Mouse (Mus musculus) liver, embryonic 16.5 days (tissue): Measurements from ENCODE around the gene Megf8. TPM values are rescaled to one million over a fixed set of nuclear protein-coding genes. Genes with fewer than 3 reads are reported as not detected.

ENCODE experiments used
- ATAC-seq: fragments of 200-750 bp; cut with Nextera tagmentation; 2 replicates; pipeline ENCODE4 v1.8.0; 2017; ENCODE audit warnings: low read depth, mild to moderate bottlenecking, moderate number of reproducible peaks, moderate library complexity
- H3K27ac ChIP-seq: fragments of 300-500 bp; sonication (generic); 2 replicates; pipeline ENCODE4 v1.5.1; 2014; ENCODE audit warnings: mild to moderate bottlenecking, low read length
- H3K27me3 ChIP-seq: fragments of 300-500 bp; sonication (generic); 2 replicates; pipeline ENCODE4 v1.6.1; 2014; ENCODE audit warnings: low read depth, low read length, mixed read lengths; ENCODE audit not compliant: control insufficient read depth, insufficient read depth
- H3K36me3 ChIP-seq: fragments of 300-500 bp; sonication (generic); 2 replicates; pipeline ENCODE4 v1.6.1; 2014; ENCODE audit warnings: mild to moderate bottlenecking; ENCODE audit not compliant: control insufficient read depth, insufficient read depth
- H3K4me1 ChIP-seq: fragments of 300-500 bp; sonication (generic); 2 replicates; pipeline ENCODE4 v1.6.1; 2014; ENCODE audit warnings: low read depth, low read length, mixed read lengths; ENCODE audit not compliant: control insufficient read depth
- H3K4me2 ChIP-seq: fragments of 300-500 bp; sonication (generic); 2 replicates; pipeline ENCODE4 v1.6.1; 2014; ENCODE audit warnings: low read depth, low read length, mixed read lengths
- H3K4me3 ChIP-seq: fragments of 300-500 bp; sonication (generic); 2 replicates; pipeline ENCODE4 v1.5.1; 2014; ENCODE audit warnings: low read depth, mild to moderate bottlenecking, low read length
- H3K9ac ChIP-seq: fragments of 300-500 bp; sonication (generic); 2 replicates; pipeline ENCODE4 v1.6.1; 2014; ENCODE audit warnings: low read depth, low read length
- H3K9me3 ChIP-seq: fragments of 300-500 bp; sonication (generic); replicated peaks from 2 replicates; pipeline ENCODE4 v1.6.1; 2016; ENCODE audit warnings: low read length; ENCODE audit not compliant: control insufficient read depth
- WGBS: fragments of 180-500 bp; shearing (Covaris S2); extraction: QIAGEN DNeasy Blood & Tissue Kit; methylation state at CpG from one replicate; pipeline ENCODE4 v1.1.7; 2014; ENCODE audit not compliant: insufficient replicate concordance; 5-methylcytosine and 5-hydroxymethylcytosine counted together
- polyA plus RNA-seq: library from polyadenylated mRNA; unstranded; fragments of >200 nt; fragmentation: Nextera tagmentation; extraction: Ambion mirVana; gene quantifications from 2 replicates; pipeline ENCODE4 v1.2.1, GENCODE M21; 2015

Gene Megf8
- polyA plus RNA-seq, 1 experiment from 2014 or later = 0.90 TPM

DNA sequence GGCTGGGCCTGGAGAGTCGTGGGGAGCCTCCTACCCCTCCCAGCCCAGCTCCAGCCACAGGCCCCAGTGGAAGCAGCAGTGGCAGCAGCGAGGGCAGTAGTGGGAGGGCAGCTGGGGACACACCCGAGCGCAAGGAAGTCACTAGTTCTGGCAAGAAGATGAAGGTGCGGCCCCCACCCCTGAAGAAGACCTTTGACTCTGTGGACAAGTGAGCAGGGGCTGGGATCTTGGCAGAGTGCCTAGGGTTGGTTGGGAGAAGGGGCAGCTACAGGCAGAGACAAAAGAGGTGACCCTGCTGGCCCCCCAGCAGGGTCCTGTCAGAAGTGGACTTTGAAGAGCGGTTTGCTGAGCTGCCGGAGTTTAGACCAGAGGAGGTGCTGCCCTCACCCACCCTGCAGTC lies 24.9 kb upstream of the Megf8 start:
- no peak for ATAC-seq
- Histone ChIP-seq H3K4me1 (peaks cover 8% of the 10 kb centered on the region), H3K27me3 (no peaks in the 10 kb centered on the region), H3K4me2 (no peak overlapping the region), H3K27ac (no peak overlapping the region), H3K4me3 (no peak overlapping the region), H3K36me3 (peaks cover 66% of the 10 kb centered on the region), H3K9me3 (no peaks in the 10 kb centered on the region), H3K9ac (no peak overlapping the region)
- 66% methylated on average over 7 of the region's 7 CpGs for WGBS

DNA sequence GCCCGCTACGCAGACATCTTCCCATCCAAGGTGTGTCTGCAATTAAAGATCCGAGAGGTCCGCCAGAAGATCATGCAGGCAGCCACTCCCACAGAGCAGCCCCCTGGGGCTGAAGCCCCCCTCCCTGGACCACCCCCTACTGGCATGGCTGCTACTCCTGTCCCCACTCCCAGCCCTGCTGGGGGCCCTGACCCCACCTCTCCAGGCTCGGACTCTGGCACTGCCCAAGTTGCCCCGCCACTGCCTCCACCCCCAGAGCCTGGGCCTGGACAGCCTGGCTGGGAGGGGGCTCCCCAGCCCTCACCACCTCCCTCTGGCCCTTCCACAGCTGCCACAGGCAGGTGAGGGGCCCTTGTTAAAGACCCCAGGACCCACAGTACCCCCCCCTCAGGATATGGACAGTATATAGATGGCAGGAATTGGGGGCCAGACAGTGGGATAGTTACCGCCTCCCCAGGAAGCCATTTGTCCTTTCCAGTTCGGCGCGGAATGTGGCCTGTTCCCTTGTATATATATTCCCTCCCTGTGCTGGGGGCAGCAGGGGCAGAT lies 23.7 kb upstream of the Megf8 start:
- Histone ChIP-seq H3K9me3 (no peaks in the 10 kb centered on the region), H3K27me3 (no peaks in the 10 kb centered on the region), H3K4me3 (no peak overlapping the region), H3K36me3 (peaks cover 55% of the 10 kb centered on the region), H3K9ac (no peak overlapping the region), H3K4me1 (peaks cover 19% of the 10 kb centered on the region), H3K4me2 (no peak overlapping the region), H3K27ac (no peak overlapping the region)
- ATAC-seq = no peak
- WGBS = 92% methylated on average over 10 of the region's 10 CpGs

DNA sequence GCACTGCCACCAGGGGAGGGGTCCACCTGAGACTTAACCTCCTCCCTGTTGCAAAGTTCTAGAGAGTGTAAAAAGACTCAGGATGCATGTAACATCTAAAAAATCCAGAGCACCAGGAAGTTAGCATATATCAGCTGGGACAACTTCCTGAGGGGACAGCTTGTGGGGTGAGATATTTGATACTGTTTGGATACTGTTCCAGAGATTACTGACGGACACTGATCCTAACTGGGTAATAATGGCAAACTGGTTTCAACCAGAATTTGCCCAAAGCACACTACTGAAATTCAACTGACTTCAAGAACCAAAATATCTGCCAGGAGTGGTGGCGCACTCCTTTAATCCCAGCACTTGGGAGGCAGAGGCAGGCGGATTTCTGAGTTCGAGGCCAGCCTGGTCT lies 22.5 kb upstream of the Megf8 start:
- no peak for ATAC-seq
- Histone ChIP-seq H3K4me2 (no peak overlapping the region), H3K9ac (no peak overlapping the region), H3K9me3 (no peaks in the 10 kb centered on the region), H3K27me3 (no peaks in the 10 kb centered on the region), H3K27ac (no peak overlapping the region), H3K4me1 (peaks cover 19% of the 10 kb centered on the region), H3K36me3 (peaks cover 42% of the 10 kb centered on the region), H3K4me3 (no peak overlapping the region)
- 78% methylated on average over 4 of the region's 4 CpGs for WGBS

DNA sequence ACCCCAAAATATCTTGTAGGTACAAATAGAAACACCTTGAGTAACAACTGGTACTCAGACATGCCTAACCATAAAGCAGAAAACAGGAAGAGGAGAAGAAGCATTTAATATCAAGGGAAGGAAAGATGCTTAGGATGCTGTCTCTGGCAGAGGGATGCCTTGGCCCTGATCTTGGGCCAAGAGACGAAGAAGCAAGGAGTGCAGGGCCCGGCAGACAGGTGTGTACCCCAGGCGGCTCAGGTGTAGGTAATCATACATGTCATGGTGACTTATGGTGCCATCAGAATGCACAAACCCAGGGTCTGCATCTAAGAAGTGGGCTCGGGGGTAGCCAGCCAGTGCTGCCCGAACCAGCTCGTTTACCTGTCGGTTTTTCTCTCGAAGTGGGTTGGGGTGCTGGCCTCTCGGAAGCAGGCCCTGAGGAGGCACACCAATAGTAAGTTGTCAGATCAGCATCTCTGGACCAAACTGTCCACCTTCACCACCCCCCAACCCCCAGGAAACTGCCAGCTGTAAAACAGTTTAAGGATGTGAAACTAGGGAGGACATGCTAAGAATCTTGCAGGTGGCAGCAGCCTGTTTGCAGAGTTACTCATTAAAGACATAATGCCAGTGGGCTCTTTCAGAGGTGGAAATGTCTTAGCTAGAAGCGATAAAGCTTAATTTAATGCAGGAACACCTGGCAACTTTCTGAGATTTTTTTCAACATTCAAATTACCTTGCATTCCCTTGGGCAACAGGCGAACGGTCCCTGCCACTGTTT lies 21.8 kb upstream of the Megf8 start:
- Histone ChIP-seq H3K9ac (no peak overlapping the region), H3K4me3 (no peak overlapping the region), H3K4me1 (peaks cover 19% of the 10 kb centered on the region), H3K4me2 (no peak overlapping the region), H3K27ac (no peak overlapping the region), H3K36me3 (peaks cover 36% of the 10 kb centered on the region), H3K9me3 (no peaks in the 10 kb centered on the region), H3K27me3 (no peaks in the 10 kb centered on the region)
- WGBS = 78% methylated on average over 12 of the region's 12 CpGs
- ATAC-seq = no peak

DNA sequence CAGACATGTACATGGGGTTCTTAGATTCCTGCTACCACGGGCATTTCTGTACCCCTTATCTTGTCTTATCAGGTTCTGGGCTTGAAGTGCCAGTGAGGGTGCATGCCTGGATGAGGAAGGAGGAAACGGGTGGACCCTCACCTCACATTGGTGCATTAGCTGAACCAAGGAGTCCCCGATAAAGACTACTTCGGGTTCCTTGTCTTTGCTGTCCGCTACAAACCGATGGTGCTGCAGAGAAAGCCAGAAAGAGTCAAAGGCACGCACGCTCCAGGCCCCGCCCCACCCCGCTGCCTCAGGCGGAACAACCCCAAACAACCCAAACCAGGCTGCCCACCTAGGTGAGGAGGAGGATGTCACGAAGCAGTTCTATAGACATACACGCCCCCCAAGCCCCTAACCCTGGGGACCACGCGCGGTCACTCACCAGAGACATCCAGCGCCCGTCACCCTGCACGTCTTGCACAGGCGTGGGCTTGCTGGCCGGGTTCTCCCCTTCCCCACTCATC lies 20.0 kb upstream of the Megf8 start:
- 1% methylated on average over 21 of the region's 21 CpGs for WGBS
- Histone ChIP-seq H3K4me2 (peak overlapping the region; percentile 88), H3K27me3 (no peaks in the 10 kb centered on the region), H3K9ac (peak overlapping the region; percentile 77), H3K4me1 (peaks cover 19% of the 10 kb centered on the region), H3K36me3 (peaks cover 19% of the 10 kb centered on the region), H3K27ac (no peak overlapping the region; the same call in 1 of the 2 replicates), H3K9me3 (no peaks in the 10 kb centered on the region), H3K4me3 (peak overlapping the region; percentile 73)
- peak; percentile 7; the same call in 1 of the 2 replicates for ATAC-seq

DNA sequence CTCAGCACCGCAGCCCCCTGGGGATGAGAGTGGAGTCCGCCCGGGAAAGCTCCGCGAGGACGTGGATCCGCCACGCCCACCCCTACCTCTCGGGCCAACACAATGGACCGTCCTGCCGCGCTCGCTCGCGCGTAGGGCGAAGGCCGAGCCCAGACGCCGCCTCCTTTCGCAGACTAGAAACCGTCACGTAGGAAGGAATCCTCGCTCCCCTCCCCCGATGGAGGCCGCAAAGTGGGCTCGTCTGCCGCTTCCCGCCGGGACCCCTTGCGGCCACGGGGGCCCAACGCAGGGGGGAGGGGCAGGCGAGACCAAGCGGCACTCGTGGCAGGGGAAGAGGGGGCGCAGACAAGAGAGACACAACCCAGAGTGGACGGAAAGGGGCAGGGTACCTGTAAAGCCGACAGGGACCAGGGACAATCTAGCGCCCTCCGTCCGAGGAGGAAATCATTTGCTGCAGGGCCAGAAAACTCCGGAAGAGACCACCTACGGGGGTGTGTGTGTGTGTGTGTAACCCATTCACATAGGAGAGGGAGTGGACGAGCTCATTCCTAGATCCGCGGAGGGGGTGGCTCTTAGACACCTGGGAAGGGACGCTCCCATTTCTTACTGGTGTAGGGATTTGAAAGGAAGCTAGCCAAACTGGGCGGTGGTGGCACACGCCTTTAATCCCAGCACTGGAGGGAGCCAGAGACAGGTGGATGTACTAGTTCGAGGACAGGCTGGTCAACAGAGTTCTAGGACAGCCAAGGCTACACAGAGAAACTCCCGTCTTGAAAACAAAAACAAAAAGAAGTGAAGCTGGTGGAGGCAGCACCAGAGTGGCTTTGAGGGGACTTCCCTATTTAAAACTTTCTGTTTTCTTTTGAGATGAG lies 19.3 kb upstream of the Megf8 start, which contains the start of gene Pafah1b3:
TSS of gene Pafah1b3 (minus strand) at position 533 of the 872 bp plus-strand sequence.
- under 1% methylated on average over 51 of the region's 52 CpGs for WGBS
- peak; percentile 88 for ATAC-seq
- no peaks in the 10 kb centered on the region for H3K9me3 ChIP-seq
- no peaks in the 10 kb centered on the region for H3K27me3 ChIP-seq
- peaks cover 19% of the 10 kb centered on the region for H3K4me1 ChIP-seq
- peaks cover 12% of the 10 kb centered on the region for H3K36me3 ChIP-seq
- H3K27ac ChIP-seq = peak within 1 kb of the TSS; percentile 75
- peak within 1 kb of the TSS; percentile 73 for H3K4me3 ChIP-seq
- H3K4me2 ChIP-seq = peak within 1 kb of the TSS; percentile 88
- H3K9ac ChIP-seq = peak within 1 kb of the TSS; percentile 77

DNA sequence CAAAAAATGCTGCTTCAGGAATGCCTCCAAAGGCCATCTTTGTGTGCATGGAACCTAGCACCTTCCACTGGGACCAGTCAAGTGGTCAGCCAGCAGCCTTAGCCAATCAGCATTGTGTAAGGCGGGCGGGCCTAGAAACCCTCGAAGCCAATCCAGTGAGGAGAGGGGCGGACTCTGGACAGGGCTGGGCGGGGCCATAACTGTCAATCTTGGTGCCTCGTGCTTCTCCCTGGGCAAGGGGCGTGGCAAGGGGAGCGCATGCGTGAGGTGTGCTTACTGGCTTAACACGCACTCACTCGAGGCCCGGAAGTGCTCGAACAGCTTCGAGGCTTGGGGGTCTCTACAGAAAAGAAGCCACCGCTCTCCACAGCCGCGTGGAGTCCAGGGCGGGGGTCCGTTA lies 15.9 kb upstream of the Megf8 start, which contains the start of gene Prr19:
TSS of gene Prr19 (plus strand) at position 349 of the 400 bp plus-strand sequence.
- H3K27me3 ChIP-seq = peaks cover 17% of the 10 kb centered on the region
- no peak within 1 kb of the TSS for H3K4me2 ChIP-seq
- H3K4me3 ChIP-seq = no peak within 1 kb of the TSS
- ATAC-seq = 0 out of 2 replicates have a peak, but pooled peaks have one; percentile 9
- H3K4me1 ChIP-seq = peaks cover 24% of the 10 kb centered on the region
- no peak within 1 kb of the TSS for H3K27ac ChIP-seq
- WGBS = 56% methylated on average over 19 of the region's 19 CpGs
- H3K36me3 ChIP-seq = no peaks in the 10 kb centered on the region
- H3K9ac ChIP-seq = no peak within 1 kb of the TSS
- no peaks in the 10 kb centered on the region for H3K9me3 ChIP-seq

DNA sequence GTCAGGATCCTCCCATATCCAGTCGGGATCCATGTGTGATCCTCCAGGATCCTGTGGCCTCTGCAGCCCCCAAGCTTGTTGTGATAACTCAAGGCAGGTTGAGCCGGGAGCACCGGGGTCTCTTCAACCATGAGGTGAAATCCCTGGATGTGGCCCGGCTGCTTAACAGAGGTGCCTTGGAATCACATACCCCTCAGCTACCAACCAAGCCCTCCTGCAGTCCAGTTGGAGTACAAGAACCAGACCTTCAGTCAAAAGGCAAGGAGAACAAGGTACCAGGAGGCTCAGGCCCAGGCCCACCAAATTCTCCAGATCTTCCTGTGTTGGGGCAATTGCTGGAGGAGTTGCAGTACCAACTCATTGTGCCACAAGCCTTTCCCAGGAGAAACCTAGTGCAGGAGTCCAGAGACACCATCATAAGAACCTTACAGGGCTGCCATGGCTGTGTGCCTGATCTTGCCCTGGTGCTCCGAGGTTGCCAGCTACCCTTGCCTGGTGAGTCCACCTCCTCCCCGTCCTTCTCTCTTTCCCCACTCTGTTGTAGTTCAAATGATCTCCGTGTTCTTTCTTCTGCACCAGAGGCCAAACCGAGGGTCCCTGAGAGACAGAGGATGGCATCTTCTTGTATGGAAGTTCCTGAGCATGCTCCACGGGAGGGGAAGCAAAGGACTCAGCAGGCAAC lies 13.8 kb upstream of the Megf8 start:
- 49% methylated on average over 9 of the region's 9 CpGs for WGBS
- Histone ChIP-seq H3K4me2 (no peak overlapping the region), H3K4me3 (no peak overlapping the region), H3K9ac (no peak overlapping the region), H3K27ac (no peak overlapping the region), H3K36me3 (no peaks in the 10 kb centered on the region), H3K4me1 (peaks cover 7% of the 10 kb centered on the region; the same call in 1 of the 2 replicates), H3K27me3 (peaks cover 36% of the 10 kb centered on the region), H3K9me3 (no peaks in the 10 kb centered on the region)
- ATAC-seq = no peak
